Mouse (Mus musculus): ENCODE data around the gene Klra9.

DNA sequence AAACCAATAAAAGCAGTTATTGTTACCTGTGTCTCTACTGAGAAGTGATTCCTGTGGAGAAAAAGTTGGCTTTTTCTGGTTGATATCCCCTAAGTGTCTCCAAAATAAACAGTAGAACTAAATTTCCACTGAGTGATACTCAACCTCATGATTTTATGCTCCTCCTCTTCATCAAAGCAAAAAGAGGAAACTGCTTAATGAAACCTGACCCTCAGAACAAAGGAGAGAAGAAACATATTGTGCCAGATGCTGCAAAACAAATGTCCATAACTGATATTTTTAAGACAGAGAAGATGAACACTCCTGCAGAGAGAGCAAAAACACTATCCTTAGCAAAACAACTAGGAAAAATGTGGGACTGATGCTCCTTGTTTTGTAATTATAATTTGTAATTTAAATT lies 40.3 kb upstream of the Klra9 start, which contains the start of gene Klra7:
- TF ChIP-seq CTCF (IDR thresholded peaks at IDR 0.05; ENCODE audit: extremely low read depth, insufficient read depth, insufficient read length, insufficient replicate concordance) = no peak
- no peak for TF ChIP-seq POLR2A (IDR thresholded peaks at IDR 0.05; ENCODE audit: low read depth, low read length)

All from spleen, adult 2 months (tissue).